Mouse (Mus musculus) embryo, embryonic 11 days (tissue): ENCODE data around the gene Impg1.

Experiments used
- DNase-seq: peaks from one replicate; pipeline ENCODE4 v3.0.0-alpha.2; 2015

The Impg1 gene

GRCm38 (mm10) chr9:80277157-80277556, 188.1 kb downstream of the Impg1 start:
- peak; percentile 29 for DNase-seq

- no peak for DNase-seq
Observed at GRCm38 (mm10) chr9:80275772-80276134, 189.5 kb downstream of the Impg1 start.

GRCm38 (mm10) chr9:80275053-80275771, 190.1 kb downstream of the Impg1 start:
- DNase-seq, result no peak

GRCm38 (mm10) chr9:80272951-80273350, 192.3 kb downstream of the Impg1 start:
- no peak for DNase-seq

- no peak for DNase-seq
Observed at GRCm38 (mm10) chr9:80269596-80269995, 195.7 kb downstream of the Impg1 start.

- DNase-seq, result no peak
Observed at GRCm38 (mm10) chr9:80266507-80266906, 198.8 kb downstream of the Impg1 start.

GRCm38 (mm10) chr9:80266086-80266485, 199.2 kb downstream of the Impg1 start:
- no peak for DNase-seq
